Comparison of ENCODE assay signal across 14 mouse cellular contexts in the genomic region with DNA sequence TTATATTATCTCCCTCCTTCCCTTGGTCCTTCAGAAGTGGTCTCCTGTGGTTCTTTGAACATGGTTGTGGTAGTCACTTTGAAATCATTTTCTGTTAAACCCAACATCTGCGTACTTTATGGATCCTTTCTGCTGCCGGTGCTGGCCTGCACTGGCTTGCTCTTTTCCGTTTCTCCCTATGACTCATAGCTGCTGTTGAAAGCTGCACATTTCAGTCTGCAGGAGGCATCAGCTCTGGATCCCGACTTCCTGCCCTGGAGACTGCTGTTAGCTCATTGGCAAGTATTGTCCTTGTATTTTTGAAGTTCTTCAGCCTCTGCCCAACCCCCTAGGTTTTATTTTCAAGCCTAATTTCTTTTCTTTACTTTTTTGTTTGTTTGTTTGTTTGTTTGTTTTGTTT. TPM values are rescaled to one million over a fixed set of nuclear protein-coding genes. Genes with fewer than 3 reads are reported as not detected.
DNase-seq lines count a peak whose midpoint lies in the region; ATAC-seq lines count a peak whose summit lies in the region.
"Had no signal": no experiment of that assay in that cellular context is flagged by ENCODE, and none has a peak within 500 bp of the region (broad histone marks: within the 10 kb centered on the region; RNA-seq: fewer than 3 reads in every experiment).

No protein-coding gene starts in this region.

- ATAC-seq in frontal cortex, adult (ENCODE audit: low TSS enrichment): peak; percentile 93
- ATAC-seq: hindbrain, embryonic 16.5 days had no signal

- DNase-seq in frontal cortex, postnatal 10 days (ENCODE audit: low spot score in 2 of 2): no peak
- DNase-seq in kidney, postnatal 36 days: peak; percentile 17 to 26
- no peak for DNase-seq in kidney, adult 18-20 months
- peak; percentile 45 for DNase-seq in 3134 (ENCODE audit: extremely low read depth, insufficient read length, low spot score)
- peak; percentile 26 for DNase-seq in adrenal gland, postnatal 14 days
- DNase-seq in cerebellum, postnatal 14 days: no peak
- no peak for DNase-seq in thymus, postnatal 4 days
- DNase-seq: cerebellum, postnatal 36 days; thymus, adult 18-20 months had no signal

RNA-seq across cellular contexts. Expression of a gene that starts 31.9 kb away (rescaled TPM):
- not detected in 2 replicates for total RNA-seq in adrenal gland, postnatal 14 days (2021)
- total RNA-seq: granulocyte monocyte progenitor cell, adult 5-6 weeks; layer of hippocampus, adult 18-20 months; left cerebral cortex, postnatal 36 days had no signal

Comparison
In these comparisons a context has a peak if more than half of its experiments do, and no peak if none do; other contexts are left out.
1. DNase-seq: peak in kidney, postnatal 36 days (2 of 2), 3134 (single experiment) and adrenal gland, postnatal 14 days (single experiment); none in frontal cortex, postnatal 10 days (0 of 2), kidney, adult 18-20 months (single experiment), cerebellum, postnatal 14 days (0 of 2) and thymus, postnatal 4 days (single experiment).